Mouse (Mus musculus) MEL (cell line): ENCODE data around the gene Dnah7c. TPM values are rescaled to one million over a fixed set of nuclear protein-coding genes. Genes with fewer than 3 reads are reported as not detected.
"Not testable (repeated sequence)": the region's sequence is repeated elsewhere in the genome, so short reads cannot be mapped to it uniquely, and the experiment has no call there.

Experiments
- DNase-seq: peaks from one replicate; pipeline ENCODE4 v3.0.0; 2011; ENCODE audit warnings: low read depth, low spot score
- H3K27ac ChIP-seq: 2 replicates; pipeline ENCODE4 v1.5.1; 2012; ENCODE audit warnings: low read depth, mild to moderate bottlenecking, control low read depth, low read length, moderate library complexity; ENCODE audit not compliant: control insufficient read depth
- H3K27me3 ChIP-seq, 2 experiments: fragments of 150-350 bp in 1 of 2; sonication (generic) in 1 of 2; 2 replicates each; pipeline ENCODE4 v1.6.1; 2012; ENCODE audit warnings: low read length in 2 of 2, mild to moderate bottlenecking in 2 of 2, improper control_type of control experiment in 1 of 2, moderate library complexity in 1 of 2; ENCODE audit not compliant: insufficient read depth in 2 of 2, control insufficient read depth in 1 of 2
- H3K36me3 ChIP-seq, 2 experiments: 2 replicates each; pipeline ENCODE4 v1.6.1; 2012 to 2014; ENCODE audit warnings: low read length in 2 of 2, improper control_type of control experiment in 1 of 2, inconsistent platforms in 1 of 2, mild to moderate bottlenecking in 1 of 2; ENCODE audit not compliant: insufficient read depth in 2 of 2, control insufficient read depth in 1 of 2
- H3K4me1 ChIP-seq, 2 experiments: fragments of 150-350 bp in 1 of 2; sonication (generic) in 1 of 2; 2 replicates each; pipeline ENCODE4 v1.6.1; 2012; ENCODE audit warnings: low read length in 2 of 2, improper control_type of control experiment in 1 of 2, mild to moderate bottlenecking in 1 of 2; ENCODE audit not compliant: insufficient read depth in 2 of 2, control insufficient read depth in 1 of 2
- H3K4me3 ChIP-seq, 2 experiments: fragments of 150-350 bp in 1 of 2; sonication (generic) in 1 of 2; 2 replicates each; pipeline ENCODE4 v1.5.1; 2012; ENCODE audit warnings: low read depth in 2 of 2, low read length in 2 of 2, mild to moderate bottlenecking in 2 of 2, moderate library complexity in 2 of 2, control low read depth in 1 of 2, improper control_type of control experiment in 1 of 2; ENCODE audit not compliant: control insufficient read depth in 1 of 2, insufficient read depth in 1 of 2
- H3K79me2 ChIP-seq: 2 replicates; pipeline ENCODE4 v1.6.1; 2012; ENCODE audit warnings: mild to moderate bottlenecking, low read length, moderate library complexity; ENCODE audit not compliant: control insufficient read depth, poor library complexity, insufficient read depth
- H3K9ac ChIP-seq: 2 replicates; pipeline ENCODE4 v1.6.1; 2012; ENCODE audit warnings: low read depth, mild to moderate bottlenecking, control low read depth, low read length, moderate library complexity; ENCODE audit not compliant: control insufficient read depth, poor library complexity, severe bottlenecking
- H3K9me3 ChIP-seq: fragments of 150-350 bp; sonication (generic); replicated peaks from 2 replicates; pipeline ENCODE4 v1.6.1; 2012; ENCODE audit warnings: mild to moderate bottlenecking, low read length, improper control_type of control experiment, moderate library complexity; ENCODE audit not compliant: insufficient read depth
- CHD2 ChIP-seq: IDR thresholded peaks from 2 replicates; pipeline ENCODE4 v1.6.1; 2011; ENCODE audit warnings: low read length, improper control_type of control experiment
- CTCF ChIP-seq, 3 experiments: IDR thresholded peaks in 2 of 3; conservative IDR thresholded peaks in 1 of 3; 2 replicates each; pipeline ENCODE4 v1.5.1; 2011 to 2012; ENCODE audit warnings: low read length in 3 of 3, low read depth in 2 of 3, mild to moderate bottlenecking in 2 of 3, improper control_type of control experiment in 1 of 3, inconsistent platforms in 1 of 3, mixed read lengths in 1 of 3, moderate library complexity in 1 of 3; ENCODE audit not compliant: control insufficient read depth in 1 of 3, insufficient read depth in 1 of 3, poor library complexity in 1 of 3, severe bottlenecking in 1 of 3
- GABPA ChIP-seq: IDR thresholded peaks from 2 replicates; pipeline ENCODE4 v1.6.1; 2012; ENCODE audit warnings: low read depth, mild to moderate bottlenecking, inconsistent platforms, low read length, improper control_type of control experiment, moderate library complexity
- GATA1 ChIP-seq: IDR thresholded peaks from 2 replicates; pipeline ENCODE4 v1.6.1; 2011; ENCODE audit warnings: low read depth, low read length, improper control_type of control experiment
- MAFK ChIP-seq: IDR thresholded peaks from 2 replicates; pipeline ENCODE4 v1.6.1; 2011; ENCODE audit warnings: low read depth, mild to moderate bottlenecking, low read length, improper control_type of control experiment, borderline replicate concordance
- MEF2A ChIP-seq: IDR thresholded peaks from 2 replicates; pipeline ENCODE4 v1.6.1; 2014; ENCODE audit warnings: low read depth, mild to moderate bottlenecking, inconsistent platforms, low read length, improper control_type of control experiment; ENCODE audit not compliant: poor library complexity, insufficient replicate concordance, severe bottlenecking; ENCODE audit errors: extremely low read depth
- MYB ChIP-seq: IDR thresholded peaks from 2 replicates; pipeline ENCODE4 v1.6.1; 2011; ENCODE audit warnings: mild to moderate bottlenecking, low read depth, low read length, improper control_type of control experiment
- RAD21 ChIP-seq: IDR thresholded peaks from 2 replicates; pipeline ENCODE4 v1.6.1; 2011; ENCODE audit warnings: mild to moderate bottlenecking, low read depth, low read length, improper control_type of control experiment
- RCOR1 ChIP-seq: IDR thresholded peaks from 2 replicates; pipeline ENCODE4 v1.6.1; 2012; ENCODE audit warnings: low read depth, mild to moderate bottlenecking, inconsistent platforms, low read length, improper control_type of control experiment
- SMC3 ChIP-seq: IDR thresholded peaks from 2 replicates; pipeline ENCODE4 v1.6.1; 2011; ENCODE audit warnings: low read depth, low read length, improper control_type of control experiment
- USF1 ChIP-seq: IDR thresholded peaks from 2 replicates; pipeline ENCODE4 v1.6.1; 2014; ENCODE audit warnings: low read depth, mild to moderate bottlenecking, inconsistent platforms, low read length, improper control_type of control experiment, moderate library complexity
- ZC3H11A ChIP-seq: IDR thresholded peaks from 2 replicates; pipeline ENCODE4 v1.6.1; 2012; ENCODE audit warnings: low read depth, mild to moderate bottlenecking, inconsistent platforms, low read length, improper control_type of control experiment
- ZMIZ1 ChIP-seq: IDR thresholded peaks from 2 replicates; pipeline ENCODE4 v1.6.1; 2012; ENCODE audit warnings: low read depth, mild to moderate bottlenecking, inconsistent platforms, low read length, improper control_type of control experiment, moderate library complexity
- ZNF384 ChIP-seq: IDR thresholded peaks from 2 replicates; pipeline ENCODE4 v1.6.1; 2012; ENCODE audit warnings: low read depth, mild to moderate bottlenecking, inconsistent platforms, low read length, improper control_type of control experiment
- polyA plus RNA-seq, 2 experiments: library from polyadenylated mRNA; stranded (reverse) in 1 of 2; unstranded in 1 of 2; fragments of >175 nt in 1 of 2; fragments of >200 nt in 1 of 2; gene quantifications; 2 replicates each; pipeline versions ENCODE4 v1.2.1 to v1.2.4; 2012; ENCODE audit warnings: low replicate concordance in 2 of 2, low read depth in 1 of 2; ENCODE audit not compliant: insufficient read length in 2 of 2, insufficient read depth in 1 of 2, missing spikeins in 1 of 2
- total RNA-seq: library from RNA; depleted of rRNA; stranded (reverse); fragments of 300-350 nt; gene quantifications from 2 replicates; pipeline ENCODE4 v1.2.3, GENCODE M21; 2012

Dnah7c gene
- total and polyA plus RNA-seq, 3 experiments: 0.01 TPM; not detected in 2

DNA sequence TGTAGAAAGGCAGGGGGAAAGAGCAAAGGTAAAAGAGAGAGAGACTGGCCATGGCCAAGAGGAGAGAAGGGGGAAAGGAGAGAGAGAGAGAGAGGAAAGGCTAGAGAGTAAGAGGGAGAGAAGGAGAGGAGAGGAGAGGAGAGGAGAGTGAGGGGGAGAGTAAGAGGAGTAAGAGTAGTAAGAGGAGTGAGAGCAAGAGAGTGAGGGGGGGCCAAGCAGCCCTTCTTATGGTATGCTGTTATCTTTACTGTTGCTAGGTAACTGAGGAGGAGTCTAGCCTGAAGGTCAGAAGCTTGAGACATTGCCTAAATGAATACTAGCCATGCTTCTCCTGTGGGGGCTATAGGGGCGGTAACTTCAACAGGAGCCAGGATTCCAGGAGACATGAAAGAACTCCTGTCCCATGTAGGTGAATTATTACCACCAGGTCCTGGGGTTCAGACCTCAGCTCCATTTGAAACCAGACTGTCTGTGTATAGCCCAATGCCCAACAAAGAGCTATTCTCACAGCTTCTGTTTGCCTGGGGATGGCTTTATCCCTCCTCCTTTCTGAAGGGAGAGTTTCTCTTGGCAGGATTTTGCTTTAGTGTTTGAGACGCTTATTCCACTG lies 119.5 kb downstream of the Dnah7c start:
- no peak overlapping the region for H3K9ac ChIP-seq

DNA sequence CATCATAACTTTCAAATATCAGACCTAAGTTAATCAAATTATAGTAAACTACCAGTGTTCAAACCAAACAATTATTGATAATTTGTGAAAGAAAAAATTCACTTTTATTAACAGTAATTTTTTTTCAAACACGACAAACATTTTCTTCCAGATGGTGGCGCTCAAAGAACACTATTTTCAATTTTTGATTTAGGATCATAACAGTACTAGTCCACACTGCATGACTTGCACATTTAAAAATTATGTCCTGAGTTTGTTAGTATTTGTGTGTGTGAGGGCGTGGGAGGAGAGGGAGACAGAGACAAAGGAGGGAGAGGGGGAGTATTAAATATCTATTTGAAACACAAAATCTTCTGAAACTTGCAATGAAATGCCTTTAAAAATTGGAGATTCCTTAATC lies 155.0 kb downstream of the Dnah7c start:
- H3K27me3 ChIP-seq: no peaks in the 10 kb centered on the region
- H3K27ac ChIP-seq: no peak overlapping the region
- H3K9ac ChIP-seq: no peak overlapping the region
- TF ChIP-seq ZMIZ1: no peak
- TF ChIP-seq RCOR1: no peak
- TF ChIP-seq CTCF (IDR thresholded peaks at IDR 0.05 in 2 of 3, conservative IDR thresholded peaks at IDR 0.05 in 1 of 3; ENCODE audit: control insufficient read depth in 1 of 3, insufficient read depth in 1 of 3, low read depth in 2 of 3, low read length in 3 of 3, poor library complexity in 1 of 3, severe bottlenecking in 1 of 3): peak in 1 of 3 experiments; percentile 42; a peak in 2 of 6 replicates
- TF ChIP-seq MYB: no peak
- TF ChIP-seq ZC3H11A: peak; percentile 54
- TF ChIP-seq RAD21: peak; percentile 59
- TF ChIP-seq ZNF384: 0 out of 2 replicates have a peak, but pooled peaks have one; percentile 29
- peak; percentile 54 for TF ChIP-seq SMC3
- TF ChIP-seq CHD2: no peak
- no peak for TF ChIP-seq GATA1
- TF ChIP-seq MAFK: no peak
- no peaks in the 10 kb centered on the region for H3K4me1 ChIP-seq
- H3K36me3 ChIP-seq: no peaks in the 10 kb centered on the region
- no peak overlapping the region for H3K4me3 ChIP-seq
- H3K9me3 ChIP-seq: no peaks in the 10 kb centered on the region
- DNase-seq: peak; percentile 8
- H3K79me2 ChIP-seq: no peaks in the 10 kb centered on the region

More for the DNA sequence above, 119.5 kb downstream of the Dnah7c start:
- Histone ChIP-seq H3K4me1 (no peaks in the 10 kb centered on the region), H3K36me3 (no peaks in the 10 kb centered on the region), H3K9me3 (no peaks in the 10 kb centered on the region), H3K79me2 (no peaks in the 10 kb centered on the region), H3K27me3 (no peaks in the 10 kb centered on the region), H3K4me3 (no peak overlapping the region), H3K27ac (no peak overlapping the region)
- TF ChIP-seq MEF2A (no peak), USF1 (no peak), GABPA (no peak), ZC3H11A (no peak)
- no peak for DNase-seq

DNA sequence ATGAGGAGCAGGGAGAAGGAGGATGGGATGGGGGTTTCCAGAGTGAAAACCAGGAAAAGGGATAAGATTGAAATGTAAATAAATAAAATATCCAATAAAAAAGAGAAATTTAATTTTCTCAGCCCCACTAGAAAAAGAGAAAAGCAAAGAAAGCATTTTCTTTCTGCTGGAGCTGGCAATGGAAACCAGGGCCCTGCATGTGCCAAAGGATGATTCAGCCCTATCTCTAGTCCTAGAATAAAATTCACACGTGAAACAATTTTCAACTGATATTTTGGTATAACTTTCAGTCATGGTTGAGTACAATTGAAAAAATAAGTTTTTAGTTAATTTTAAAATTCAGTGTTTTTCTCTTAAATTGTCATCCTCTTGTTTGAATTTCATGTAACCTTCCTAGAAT lies 168.4 kb downstream of the Dnah7c start:
- H3K4me3 ChIP-seq, H3K9me3 ChIP-seq, H3K36me3 ChIP-seq, H3K4me1 ChIP-seq, H3K9ac ChIP-seq, H3K27ac ChIP-seq, DNase-seq, H3K79me2 ChIP-seq, H3K27me3 ChIP-seq: not testable (repeated sequence)

DNA sequence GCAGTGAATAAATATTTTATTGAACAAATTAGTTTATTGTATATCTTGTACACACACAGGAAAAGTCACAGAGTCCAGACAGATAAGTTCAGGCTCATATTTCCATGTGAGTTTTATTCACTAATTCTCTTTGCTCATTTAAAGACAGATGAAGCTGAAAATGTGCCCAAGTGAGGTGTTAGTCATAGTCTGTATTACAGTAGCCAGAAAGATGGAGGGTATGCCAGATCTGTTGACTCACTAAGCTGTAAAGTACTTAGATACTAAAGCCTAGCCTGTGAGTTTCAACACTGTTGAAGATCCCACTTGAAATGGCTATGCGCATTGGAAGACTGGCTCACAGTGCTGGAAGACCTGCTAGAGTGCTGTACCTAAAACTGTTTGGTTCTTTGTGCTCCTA lies 171.0 kb downstream of the Dnah7c start:
- H3K4me1 ChIP-seq: not testable (repeated sequence)

More for the DNA sequence above, 171.0 kb downstream of the Dnah7c start:
- H3K36me3 ChIP-seq, H3K79me2 ChIP-seq, H3K27me3 ChIP-seq, DNase-seq, H3K9me3 ChIP-seq, H3K4me3 ChIP-seq, H3K9ac ChIP-seq, H3K27ac ChIP-seq: not testable (repeated sequence)
